In genomic region chr15:27468822-27469488, GRCm38 (mm10) we compare ENCODE assay signal across 14 mouse cellular contexts. TPM values are rescaled to one million over a fixed set of nuclear protein-coding genes. Genes with fewer than 3 reads are reported as not detected.
DNase-seq lines count a peak whose midpoint lies in the region; ATAC-seq and TF ChIP-seq lines count a peak whose summit lies in the region.
"Had no signal": no experiment of that assay in that cellular context is flagged by ENCODE, and none has a peak within 500 bp of the region (broad histone marks: within the 10 kb centered on the region; RNA-seq: fewer than 3 reads in every experiment).

No protein-coding gene starts in this region.

- H3K4me2 ChIP-seq in forebrain, embryonic 16.5 days (ENCODE audit: low read length) = peak overlapping the region; percentile 32
- H3K4me2 ChIP-seq in forebrain, embryonic 12.5 days = no peak overlapping the region
- peak overlapping the region; percentile 77 for H3K4me2 ChIP-seq in liver, embryonic 14.5 days (ENCODE audit: low read depth)

- H3K27ac ChIP-seq in forebrain, embryonic 16.5 days (ENCODE audit: low read length) = no peak overlapping the region
- H3K27ac ChIP-seq in forebrain, embryonic 12.5 days = no peak overlapping the region
- peak overlapping the region; percentile 56 for H3K27ac ChIP-seq in liver, embryonic 14.5 days

- no peak overlapping the region; the same call in 1 of the 2 replicates for H3K4me3 ChIP-seq in forebrain, embryonic 16.5 days (replicated peaks; ENCODE audit: low read length)
- H3K4me3 ChIP-seq in forebrain, embryonic 12.5 days (replicated peaks) = no peak overlapping the region
- H3K4me3 ChIP-seq in liver, embryonic 14.5 days (ENCODE audit: insufficient read depth in 1 of 2, low read depth in 2 of 2, low read length in 2 of 2) = peak overlapping the region; percentile 2 to 90

- no peaks in the 10 kb centered on the region for H3K27me3 ChIP-seq in forebrain, embryonic 16.5 days (replicated peaks; ENCODE audit: control insufficient read depth, insufficient read depth, low read length)
- 0 out of 2 replicates have a peak, but pooled peaks cover 6% of the 10 kb centered on the region for H3K27me3 ChIP-seq in forebrain, embryonic 12.5 days
- H3K27me3 ChIP-seq in liver, embryonic 14.5 days (ENCODE audit: control insufficient read depth, insufficient read depth, low read length) = no peaks in the 10 kb centered on the region

- H3K9me3 ChIP-seq in forebrain, embryonic 16.5 days (ENCODE audit: control insufficient read depth, low read length) = no peaks in the 10 kb centered on the region
- no peaks in the 10 kb centered on the region for H3K9me3 ChIP-seq in forebrain, embryonic 12.5 days
- H3K9me3 ChIP-seq in liver, embryonic 14.5 days (ENCODE audit: control insufficient read depth, low read length) = no peaks in the 10 kb centered on the region

- 88% methylated on average over 4 of the region's 4 CpGs for WGBS in forebrain, embryonic 16.5 days
- WGBS in forebrain, embryonic 12.5 days = 92% methylated on average over 4 of the region's 4 CpGs
- 21% methylated on average over 4 of the region's 4 CpGs for WGBS in liver, embryonic 14.5 days (ENCODE audit: insufficient replicate concordance)

- DNase-seq in spleen, adult 12 weeks (ENCODE audit: low spot score) = peak; percentile 29
- no peak for DNase-seq in spleen, postnatal 10 days (ENCODE audit: low spot score in 2 of 2)
- DNase-seq in liver, embryonic 14.5 days (ENCODE audit: low read depth in 3 of 3, low spot score in 3 of 3) = peak; percentile 71 to 78 (median 73)
- DNase-seq in lung, postnatal 25 days (ENCODE audit: low spot score) = no peak
- no peak for DNase-seq in adrenal gland, postnatal 14 days
- DNase-seq in lung, postnatal 14 days = no peak
- DNase-seq: embryo, embryonic 11 days; kidney, adult 2 months; retina, postnatal 1 day; thymus, postnatal 4 days had no signal

- H3K9ac ChIP-seq in forebrain, embryonic 16.5 days (replicated peaks; ENCODE audit: low read depth, low read length) = no peak overlapping the region
- H3K9ac ChIP-seq in forebrain, embryonic 12.5 days = no peak overlapping the region
- no peak overlapping the region; the same call in 1 of the 2 replicates for H3K9ac ChIP-seq in liver, embryonic 14.5 days (replicated peaks)

- no peak for TF ChIP-seq CTCF in liver, embryonic 14.5 days (IDR thresholded peaks at IDR 0.05; ENCODE audit: low read depth)

- ATAC-seq in forebrain, embryonic 16.5 days = no peak
- ATAC-seq in forebrain, embryonic 12.5 days (ENCODE audit: low FRiP score) = no peak
- ATAC-seq in liver, embryonic 14.5 days (ENCODE audit: insufficient read depth) = peak; percentile 67
- ATAC-seq: CD4-positive, CD25-positive, alpha-beta regulatory T cell, adult 4 months; forebrain, embryonic 14.5 days had no signal

- H3K36me3 ChIP-seq in forebrain, embryonic 16.5 days (ENCODE audit: control insufficient read depth, insufficient read depth) = no peaks in the 10 kb centered on the region
- H3K36me3 ChIP-seq in forebrain, embryonic 12.5 days (replicated peaks) = 0 out of 2 replicates have a peak, but pooled peaks cover 2% of the 10 kb centered on the region
- H3K36me3 ChIP-seq in liver, embryonic 14.5 days (replicated peaks; ENCODE audit: control insufficient read depth, insufficient read depth, low read depth) = peaks cover 3% of the 10 kb centered on the region; the same call in 1 of the 2 replicates

- peaks cover 26% of the 10 kb centered on the region for H3K4me1 ChIP-seq in forebrain, embryonic 16.5 days (replicated peaks; ENCODE audit: control insufficient read depth, insufficient read depth, low read length)
- peaks cover 22% of the 10 kb centered on the region for H3K4me1 ChIP-seq in forebrain, embryonic 12.5 days
- H3K4me1 ChIP-seq in liver, embryonic 14.5 days (replicated peaks; ENCODE audit: control insufficient read depth in 2 of 2, insufficient read depth in 2 of 2, low read length in 1 of 2) = peaks cover 23 to 28% of the 10 kb centered on the region in 2 experiments

- peak; percentile 89 for TF ChIP-seq EP300 in liver, embryonic 14.5 days (IDR thresholded peaks at IDR 0.05; ENCODE audit: low read depth)

RNA-seq across cellular contexts. Expression of gene Ank, which starts 2.5 kb away (rescaled TPM):
- 17.9 and 22.0 TPM in 2 replicates for polyA plus RNA-seq in forebrain, embryonic 16.5 days (2015; fragmentation: Nextera tagmentation; extraction: Ambion mirVana)
- 9.0 and 10.3 TPM in 2 replicates for polyA plus RNA-seq in forebrain, embryonic 12.5 days (2016; fragmentation: Nextera tagmentation; extraction: Ambion mirVana)
- polyA plus RNA-seq in liver, embryonic 14.5 days (2012; rRNA removed) = 22.1 and 24.6 TPM in 2 replicates
- polyA plus RNA-seq in liver, embryonic 14.5 days (2014; fragmentation: Nextera tagmentation; extraction: Ambion mirVana) = 13.6 and 14.1 TPM in 2 replicates
- 30.2 and 34.6 TPM in 2 replicates for total RNA-seq in adrenal gland, postnatal 14 days (2021)

Comparison
In these comparisons a context has a peak if more than half of its experiments do, and no peak if none do; other contexts are left out.
1. DNase-seq: peak in spleen, adult 12 weeks (single experiment) and liver, embryonic 14.5 days (3 of 3); none in spleen, postnatal 10 days (0 of 2), lung, postnatal 25 days (single experiment), adrenal gland, postnatal 14 days (single experiment) and lung, postnatal 14 days (single experiment).
2. H3K4me3 ChIP-seq: peak in liver, embryonic 14.5 days (2 of 2); none in forebrain, embryonic 16.5 days (single experiment) and forebrain, embryonic 12.5 days (single experiment).